Mouse (Mus musculus) midbrain, postnatal 0 days (tissue): ENCODE data around the gene Msantd2. TPM values are rescaled to one million over a fixed set of nuclear protein-coding genes. Genes with fewer than 3 reads are reported as not detected.

Experiments used
- ATAC-seq: fragments of 200-750 bp; cut with Nextera tagmentation; 2 replicates; pipeline ENCODE4 v1.8.0; 2017; ENCODE audit warnings: moderate number of reproducible peaks, mild to moderate bottlenecking, moderate TSS enrichment, moderate library complexity; ENCODE audit not compliant: low FRiP score
- DNase-seq: peaks from one replicate; pipeline ENCODE4 v3.0.0-alpha.2; 2015; ENCODE audit warnings: low spot score
- H3K27ac ChIP-seq: fragments of 300-500 bp; sonication (generic); 2 replicates; pipeline ENCODE4 v1.5.1; 2014; ENCODE audit warnings: low read depth, mild to moderate bottlenecking, low read length, mixed read lengths
- H3K27me3 ChIP-seq: fragments of 300-500 bp; sonication (generic); 2 replicates; pipeline ENCODE4 v1.6.1; 2014; ENCODE audit warnings: low read length, control low read depth, mixed read lengths; ENCODE audit not compliant: insufficient read depth
- H3K36me3 ChIP-seq: fragments of 300-500 bp; sonication (generic); 2 replicates; pipeline ENCODE4 v1.6.1; 2014; ENCODE audit warnings: low read length, control low read depth, mixed read lengths; ENCODE audit not compliant: insufficient read depth
- H3K4me1 ChIP-seq: fragments of 300-500 bp; sonication (generic); 2 replicates; pipeline ENCODE4 v1.6.1; 2014; ENCODE audit warnings: mild to moderate bottlenecking, control low read depth, antibody characterized with exemption, low read length, mixed read lengths; ENCODE audit not compliant: insufficient read depth
- H3K4me2 ChIP-seq: fragments of 300-500 bp; sonication (generic); 2 replicates; pipeline ENCODE4 v1.6.1; 2014; ENCODE audit warnings: low read depth, mild to moderate bottlenecking, low read length, mixed read lengths; ENCODE audit not compliant: poor library complexity, severe bottlenecking
- H3K4me3 ChIP-seq: fragments of 300-500 bp; sonication (generic); 2 replicates; pipeline ENCODE4 v1.5.1; 2014; ENCODE audit warnings: low read depth, mild to moderate bottlenecking, low read length, moderate library complexity
- H3K9ac ChIP-seq: fragments of 300-500 bp; sonication (generic); replicated peaks from 2 replicates; pipeline ENCODE4 v1.6.1; 2014; ENCODE audit warnings: mild to moderate bottlenecking, low read length, moderate library complexity, mixed read lengths; ENCODE audit not compliant: poor library complexity, severe bottlenecking
- H3K9me3 ChIP-seq: fragments of 300-500 bp; sonication (generic); 2 replicates; pipeline ENCODE4 v1.6.1; 2016; ENCODE audit warnings: low read length, control low read depth
- CTCF ChIP-seq: IDR thresholded peaks from 2 replicates; pipeline ENCODE4 v1.5.1; 2016; ENCODE audit warnings: antibody characterized with exemption, mild to moderate bottlenecking
- WGBS: fragments of 180-500 bp; shearing (Covaris S2); extraction: QIAGEN DNeasy Blood & Tissue Kit; methylation state at CpG from one replicate; pipeline ENCODE4 v1.1.7; 2014; 5-methylcytosine and 5-hydroxymethylcytosine counted together
- polyA plus RNA-seq: library from polyadenylated mRNA; unstranded; fragments of >200 nt; fragmentation: Nextera tagmentation; extraction: Ambion mirVana; gene quantifications from 2 replicates; pipeline ENCODE4 v1.2.1, GENCODE M21; 2015
- total RNA-seq: library from RNA; depleted of rRNA; stranded (reverse); fragments of >200 nt; gene quantifications from 2 replicates; pipeline ENCODE4 v1.2.3, GENCODE M21; 2014

Gene Msantd2
- total and polyA plus RNA-seq, 2 experiments from 2014 or later: 20.5 to 37.0 TPM

GRCm38 (mm10) chr9:37545847-37546452 is 56.8 kb downstream of the Msantd2 start:
- peaks cover 22% of the 10 kb centered on the region; the same call in 1 of the 2 replicates for H3K27me3 ChIP-seq
- H3K36me3 ChIP-seq: no peaks in the 10 kb centered on the region
- no peaks in the 10 kb centered on the region for H3K9me3 ChIP-seq
- H3K9ac ChIP-seq: no peak overlapping the region
- no peak overlapping the region for H3K4me3 ChIP-seq
- DNase-seq (no peak), ATAC-seq (no peak)
- H3K4me2 ChIP-seq: no peak overlapping the region
- H3K4me1 ChIP-seq: no peaks in the 10 kb centered on the region; the same call in 1 of the 2 replicates
- TF ChIP-seq CTCF: no peak
- no peak overlapping the region for H3K27ac ChIP-seq
- 19% methylated on average over 27 of the region's 27 CpGs for WGBS

- H3K36me3 ChIP-seq: no peaks in the 10 kb centered on the region
- peak; percentile 33 for TF ChIP-seq CTCF
- H3K4me1 ChIP-seq: no peaks in the 10 kb centered on the region; the same call in 1 of the 2 replicates
- H3K27me3 ChIP-seq: peaks cover 23% of the 10 kb centered on the region; the same call in 1 of the 2 replicates
- no peak for ATAC-seq
- no peak for DNase-seq
- no peak overlapping the region for H3K4me3 ChIP-seq
- H3K4me2 ChIP-seq: no peak overlapping the region
- WGBS: 87% methylated on average over 1 of the region's 1 CpGs
- no peak overlapping the region for H3K27ac ChIP-seq
- no peak overlapping the region for H3K9ac ChIP-seq
- no peaks in the 10 kb centered on the region for H3K9me3 ChIP-seq
These were observed 57.8 kb downstream of the Msantd2 start for GRCm38 (mm10) chr9:37546889-37547288.

- no peak overlapping the region for H3K9ac ChIP-seq
- H3K9me3 ChIP-seq: no peaks in the 10 kb centered on the region
- no peak overlapping the region for H3K4me3 ChIP-seq
- H3K36me3 ChIP-seq: no peaks in the 10 kb centered on the region
- no peak overlapping the region for H3K4me2 ChIP-seq
- peaks cover 8% of the 10 kb centered on the region for H3K4me1 ChIP-seq
- 76% methylated on average over 1 of the region's 1 CpGs for WGBS
- DNase-seq (no peak), ATAC-seq (no peak)
- no peak overlapping the region for H3K27ac ChIP-seq
- peaks cover 20% of the 10 kb centered on the region for H3K27me3 ChIP-seq
- TF ChIP-seq CTCF: no peak
These were observed 61.3 kb downstream of the Msantd2 start for GRCm38 (mm10) chr9:37550435-37550834.

DNA sequence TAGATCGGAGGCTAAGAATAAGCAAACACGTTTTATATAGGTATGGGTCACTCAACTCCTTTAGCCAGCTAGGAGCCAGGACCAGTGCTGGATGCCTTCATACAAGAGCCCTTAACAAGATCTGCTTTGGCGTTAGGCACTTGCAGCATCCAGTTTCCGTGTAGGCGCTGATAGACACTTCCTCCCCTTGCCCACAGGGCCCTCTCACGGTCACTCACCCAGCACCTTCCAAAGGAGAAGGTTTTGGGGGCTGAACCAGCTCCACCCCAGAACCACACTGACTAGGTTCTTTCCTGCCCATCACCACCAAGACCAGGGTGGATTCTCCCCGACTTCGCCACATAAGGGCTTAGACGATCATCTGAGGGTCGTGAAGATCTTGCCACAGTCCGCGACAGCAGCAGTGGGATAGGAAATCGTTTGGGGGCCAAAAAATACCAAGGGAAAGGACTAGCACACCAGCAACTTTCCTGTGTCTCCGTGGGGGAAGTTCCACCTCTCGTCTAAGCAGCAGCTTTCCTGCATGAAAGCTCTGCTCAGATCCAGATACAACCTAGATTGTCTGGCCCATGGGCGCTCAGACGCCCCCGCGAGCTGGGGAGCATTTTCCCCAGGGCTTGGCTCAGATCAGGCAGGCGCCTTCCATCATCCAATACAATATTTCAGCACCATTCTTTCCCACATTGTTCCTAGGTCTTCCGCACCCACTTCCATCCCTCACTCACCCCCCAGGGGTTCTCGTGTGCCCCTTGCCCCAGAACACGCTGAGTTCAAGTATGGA is 62.8 kb downstream of the Msantd2 start:
- DNase-seq: no peak
- Histone ChIP-seq H3K4me3 (peak overlapping the region; percentile 51), H3K9me3 (no peaks in the 10 kb centered on the region), H3K4me2 (peak overlapping the region; percentile 96), H3K27ac (no peak overlapping the region), H3K9ac (peak overlapping the region; percentile 56), H3K36me3 (no peaks in the 10 kb centered on the region), H3K27me3 (peaks cover 10% of the 10 kb centered on the region), H3K4me1 (peaks cover 8% of the 10 kb centered on the region)
- ATAC-seq: no peak
- WGBS: 3% methylated on average over 23 of the region's 23 CpGs
- TF ChIP-seq CTCF: no peak

DNA sequence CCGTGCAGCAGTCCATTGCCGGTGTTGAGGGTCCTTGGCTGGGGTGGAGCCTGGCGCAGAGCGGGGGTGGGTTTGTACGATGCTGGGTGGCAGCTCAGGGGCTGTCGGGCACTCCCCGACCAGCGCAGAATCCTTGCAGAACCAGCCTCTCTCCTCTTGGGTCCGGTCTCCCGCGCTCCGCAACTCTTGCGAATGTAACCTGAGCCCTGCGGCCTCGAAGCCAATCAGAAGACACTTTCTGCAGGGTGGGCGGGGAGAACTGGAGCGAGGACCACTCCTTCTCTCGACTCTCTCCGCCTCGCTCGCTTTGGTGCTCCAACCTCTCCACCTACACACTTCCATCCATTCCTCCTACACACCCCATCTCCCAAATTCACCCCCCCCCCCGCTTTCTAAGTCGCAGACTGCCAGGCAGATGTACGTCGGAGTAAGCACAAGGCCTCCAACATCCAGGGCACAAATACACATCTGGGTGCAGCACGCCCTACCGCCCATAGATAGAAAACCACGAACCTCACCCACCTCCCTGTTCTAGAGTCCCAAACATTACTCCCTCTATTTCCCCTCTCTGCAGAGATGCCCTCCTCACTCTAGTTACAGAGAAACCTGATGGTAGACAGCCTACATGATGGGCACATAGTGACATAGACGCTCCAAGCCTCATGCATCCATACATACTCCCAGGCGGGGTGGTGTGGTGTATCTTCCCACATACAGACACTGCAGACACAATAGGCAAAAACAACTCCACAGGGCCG is 63.6 kb downstream of the Msantd2 start, which contains the start of gene Nrgn:
Gene Nrgn (minus strand): TSS at position 369 of the 758 bp plus-strand sequence.
- no peaks in the 10 kb centered on the region for H3K9me3 ChIP-seq
- peaks cover 8% of the 10 kb centered on the region for H3K4me1 ChIP-seq
- H3K27me3 ChIP-seq: peaks cover 10% of the 10 kb centered on the region
- no peak within 1 kb of the TSS; the same call in 1 of the 2 replicates for H3K27ac ChIP-seq
- no peaks in the 10 kb centered on the region for H3K36me3 ChIP-seq
- TF ChIP-seq CTCF: no peak
- H3K4me3 ChIP-seq: peak within 1 kb of the TSS; percentile 51
- WGBS: 5% methylated on average over 31 of the region's 31 CpGs
- peak; percentile 78 for ATAC-seq
- H3K4me2 ChIP-seq: peak within 1 kb of the TSS; percentile 96
- peak; percentile 76 for DNase-seq
- peak within 1 kb of the TSS; percentile 56 for H3K9ac ChIP-seq
